Mouse (Mus musculus): ENCODE measurements around the gene Ush1g. TPM values are rescaled to one million over a fixed set of nuclear protein-coding genes. Genes with fewer than 3 reads are reported as not detected.

Ush1g gene
- total and polyA plus RNA-seq, 3 experiments, result not detected

DNA sequence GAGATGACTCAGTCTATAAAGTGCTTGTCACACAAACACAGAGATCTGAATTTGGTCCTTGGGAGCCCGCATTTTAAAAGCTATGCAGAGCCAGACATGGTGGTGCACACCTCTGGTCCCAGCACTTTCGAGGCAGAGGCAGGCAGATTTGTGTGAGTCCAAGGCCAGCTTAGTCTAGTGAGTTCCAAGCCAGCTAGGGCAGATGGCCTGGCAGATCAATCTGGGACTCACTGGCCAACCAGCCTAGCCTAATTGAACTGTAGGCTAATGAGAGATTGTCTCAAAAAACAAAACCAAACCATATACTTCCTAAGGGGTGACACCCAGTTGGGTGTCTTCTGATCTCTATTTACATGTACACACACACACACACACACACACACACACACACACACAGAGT is 19.4 kb upstream of the Ush1g start:
- Histone ChIP-seq H3K4me1 (ENCODE audit: control insufficient read depth in 1 of 2, insufficient read depth in 2 of 2, low read length in 2 of 2) (peaks cover 0 to 4% of the 10 kb centered on the region in 2 experiments; a peak in 1 of 4 replicates), H3K27ac (ENCODE audit: control insufficient read depth, low read depth, low read length) (no peak overlapping the region), H3K79me2 (ENCODE audit: control insufficient read depth, insufficient read depth, low read length, poor library complexity) (no peaks in the 10 kb centered on the region), H3K27me3 (ENCODE audit: control insufficient read depth in 1 of 2, insufficient read depth in 2 of 2, low read length in 2 of 2) (peaks cover 0 to 6% of the 10 kb centered on the region in 2 experiments; a peak in 2 of 4 replicates), H3K9me3 (replicated peaks; ENCODE audit: insufficient read depth, low read length) (no peaks in the 10 kb centered on the region), H3K36me3 (ENCODE audit: control insufficient read depth in 1 of 2, insufficient read depth in 2 of 2, low read length in 2 of 2) (no peaks in the 10 kb centered on the region), H3K9ac (ENCODE audit: control insufficient read depth, low read depth, low read length, poor library complexity, severe bottlenecking) (no peak overlapping the region), H3K4me3 (ENCODE audit: control insufficient read depth in 1 of 2, insufficient read depth in 1 of 2, low read depth in 2 of 2, low read length in 2 of 2) (no peak overlapping the region)
- TF ChIP-seq CTCF (IDR thresholded peaks at IDR 0.05 in 2 of 3, conservative IDR thresholded peaks at IDR 0.05 in 1 of 3; ENCODE audit: control insufficient read depth in 1 of 3, insufficient read depth in 1 of 3, low read depth in 2 of 3, low read length in 3 of 3, poor library complexity in 1 of 3, severe bottlenecking in 1 of 3), result no peak
- TF ChIP-seq CHD2 (IDR thresholded peaks at IDR 0.05; ENCODE audit: low read length), result no peak
- TF ChIP-seq USF1 (IDR thresholded peaks at IDR 0.05; ENCODE audit: low read depth, low read length), result no peak
- TF ChIP-seq KAT2A (conservative IDR thresholded peaks at IDR 0.05; ENCODE audit: low read depth, low read length), result no peak
- TF ChIP-seq TCF12 (IDR thresholded peaks at IDR 0.05; ENCODE audit: low read depth, low read length), result no peak
- TF ChIP-seq CHD1 (IDR thresholded peaks at IDR 0.05; ENCODE audit: low read depth, low read length), result no peak
- TF ChIP-seq ZC3H11A (IDR thresholded peaks at IDR 0.05; ENCODE audit: low read depth, low read length), result no peak
- TF ChIP-seq ZKSCAN1 (IDR thresholded peaks at IDR 0.05; ENCODE audit: low read depth, low read length), result no peak
- TF ChIP-seq SMC3 (IDR thresholded peaks at IDR 0.05; ENCODE audit: low read depth, low read length), result no peak
- no peak for TF ChIP-seq ZNF384 (IDR thresholded peaks at IDR 0.05; ENCODE audit: low read depth, low read length)
- no peak for TF ChIP-seq UBTF (IDR thresholded peaks at IDR 0.05; ENCODE audit: borderline replicate concordance, insufficient read depth, low read depth, low read length)
- no peak for TF ChIP-seq MYC (IDR thresholded peaks at IDR 0.05; ENCODE audit: low read depth, low read length)
- TF ChIP-seq MAZ (IDR thresholded peaks at IDR 0.05; ENCODE audit: low read depth, low read length), result no peak
- no peak for TF ChIP-seq TBP (IDR thresholded peaks at IDR 0.05; ENCODE audit: low read depth, low read length)
- no peak for TF ChIP-seq POLR2AphosphoS5 (IDR thresholded peaks at IDR 0.05; ENCODE audit: borderline replicate concordance, low read depth, low read length)
- no peak for TF ChIP-seq RAD21 (IDR thresholded peaks at IDR 0.05; ENCODE audit: low read depth, low read length)
- TF ChIP-seq NELFE (IDR thresholded peaks at IDR 0.05; ENCODE audit: low read depth, low read length), result no peak
- TF ChIP-seq E2F4 (IDR thresholded peaks at IDR 0.05; ENCODE audit: borderline replicate concordance, low read depth, low read length), result no peak
- no peak for DNase-seq (ENCODE audit: low read depth, low spot score)

- no peaks in the 10 kb centered on the region for H3K79me2 ChIP-seq (ENCODE audit: control insufficient read depth, insufficient read depth, low read length, poor library complexity)
- DNase-seq (ENCODE audit: low read depth, low spot score), result no peak
- peaks cover 0 to 6% of the 10 kb centered on the region in 2 experiments; a peak in 3 of 4 replicates for H3K27me3 ChIP-seq (ENCODE audit: control insufficient read depth in 1 of 2, insufficient read depth in 2 of 2, low read length in 2 of 2)
- TF ChIP-seq MAZ (IDR thresholded peaks at IDR 0.05; ENCODE audit: low read depth, low read length) (no peak), TCF12 (IDR thresholded peaks at IDR 0.05; ENCODE audit: low read depth, low read length) (no peak), GABPA (IDR thresholded peaks at IDR 0.05; ENCODE audit: low read depth, low read length) (no peak), ZC3H11A (IDR thresholded peaks at IDR 0.05; ENCODE audit: low read depth, low read length) (no peak), CHD1 (IDR thresholded peaks at IDR 0.05; ENCODE audit: low read depth, low read length) (no peak), RAD21 (IDR thresholded peaks at IDR 0.05; ENCODE audit: low read depth, low read length) (no peak), SMC3 (IDR thresholded peaks at IDR 0.05; ENCODE audit: low read depth, low read length) (no peak), KAT2A (conservative IDR thresholded peaks at IDR 0.05; ENCODE audit: low read depth, low read length) (no peak), CHD2 (IDR thresholded peaks at IDR 0.05; ENCODE audit: low read length) (no peak)
- H3K9me3 ChIP-seq (replicated peaks; ENCODE audit: insufficient read depth, low read length), result no peaks in the 10 kb centered on the region
- H3K36me3 ChIP-seq (ENCODE audit: control insufficient read depth in 1 of 2, insufficient read depth in 2 of 2, low read length in 2 of 2), result no peaks in the 10 kb centered on the region
- H3K4me1 ChIP-seq (ENCODE audit: control insufficient read depth in 1 of 2, insufficient read depth in 2 of 2, low read length in 2 of 2), result 0 out of 4 replicates have a peak, but pooled peaks cover 0 to 4% of the 10 kb centered on the region in 2 experiments
- H3K4me3 ChIP-seq (ENCODE audit: control insufficient read depth in 1 of 2, insufficient read depth in 1 of 2, low read depth in 2 of 2, low read length in 2 of 2), result no peak overlapping the region
- H3K9ac ChIP-seq (ENCODE audit: control insufficient read depth, low read depth, low read length, poor library complexity, severe bottlenecking), result no peak overlapping the region
- H3K27ac ChIP-seq (ENCODE audit: control insufficient read depth, low read depth, low read length), result no peak overlapping the region
Observed at GRCm38 (mm10) chr11:115337826-115338225, 16.0 kb upstream of the Ush1g start.

All from MEL (cell line).